Mouse (Mus musculus): ENCODE measurements around the gene Tsc22d1.

The Tsc22d1 gene

DNA sequence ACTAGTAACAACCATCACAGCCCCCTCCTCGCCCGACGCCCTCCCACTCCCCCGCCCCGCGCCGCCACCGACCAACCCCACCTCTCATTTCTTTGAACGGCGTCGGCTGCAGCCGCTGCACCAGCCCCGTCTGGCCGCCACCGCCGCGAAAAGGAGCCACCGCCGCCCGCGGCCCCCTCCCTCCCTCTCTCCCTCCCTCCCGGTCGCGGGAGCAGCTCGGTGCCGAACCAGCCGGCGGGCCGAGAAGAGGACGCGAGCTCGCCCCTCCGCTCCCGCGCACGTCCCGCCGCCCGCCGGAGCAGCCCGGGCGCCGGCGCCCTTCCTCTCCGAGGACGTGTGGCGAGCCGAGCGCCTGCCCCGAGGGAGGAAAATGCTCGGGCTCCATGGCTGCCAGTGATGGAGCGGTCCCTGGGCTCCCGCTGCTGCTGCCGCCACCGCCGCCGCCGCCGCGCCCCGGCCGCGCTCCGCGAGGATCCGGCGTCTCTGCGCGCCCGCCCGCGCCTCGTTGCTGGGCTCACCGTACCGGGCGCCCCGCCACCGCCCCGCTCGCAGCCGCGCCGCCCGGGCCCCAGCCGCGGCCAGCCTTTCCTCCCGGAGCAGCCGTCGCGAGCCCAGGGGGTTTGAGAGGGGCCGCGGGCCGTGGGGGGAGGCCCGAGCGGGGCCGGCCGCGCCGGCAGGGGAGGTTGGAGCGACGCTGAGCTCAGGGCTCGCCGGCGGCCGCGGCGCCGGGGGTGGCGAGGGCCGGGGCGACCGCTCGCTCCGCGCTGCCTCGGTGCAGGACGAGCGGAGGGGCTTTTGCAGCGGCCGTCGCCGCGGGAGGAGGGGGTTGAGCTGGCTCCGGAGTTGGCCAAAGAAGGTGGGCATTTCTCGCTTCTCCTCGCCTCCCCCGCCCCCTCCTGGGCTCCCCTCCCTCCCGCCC is at the start of gene Tsc22d1:
Tsc22d1 (plus strand) TSS at position 100 of the 919 bp plus-strand sequence.
- DNase-seq: peak; percentile 74

DNA sequence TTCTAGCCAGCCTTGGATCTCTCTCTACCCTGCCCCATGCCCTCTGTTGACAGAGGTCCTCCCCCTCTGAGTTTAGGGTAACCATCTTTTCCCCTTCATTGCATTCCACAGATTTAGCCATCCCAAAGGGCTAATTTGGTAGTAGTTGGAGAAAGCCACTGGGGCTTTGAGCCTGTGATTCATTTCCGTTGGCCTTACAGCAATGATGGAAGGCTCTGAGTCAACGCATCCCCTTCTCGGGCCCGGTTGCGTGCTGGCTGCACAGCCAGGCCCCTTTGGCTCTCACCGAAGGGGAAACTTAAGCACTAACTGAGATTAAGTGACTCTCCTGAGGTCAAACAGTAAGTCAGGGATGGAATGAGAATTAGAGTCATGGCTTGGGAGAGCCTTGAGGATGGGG is 41.1 kb upstream of the Tsc22d1 start:
- no peak for DNase-seq

DNA sequence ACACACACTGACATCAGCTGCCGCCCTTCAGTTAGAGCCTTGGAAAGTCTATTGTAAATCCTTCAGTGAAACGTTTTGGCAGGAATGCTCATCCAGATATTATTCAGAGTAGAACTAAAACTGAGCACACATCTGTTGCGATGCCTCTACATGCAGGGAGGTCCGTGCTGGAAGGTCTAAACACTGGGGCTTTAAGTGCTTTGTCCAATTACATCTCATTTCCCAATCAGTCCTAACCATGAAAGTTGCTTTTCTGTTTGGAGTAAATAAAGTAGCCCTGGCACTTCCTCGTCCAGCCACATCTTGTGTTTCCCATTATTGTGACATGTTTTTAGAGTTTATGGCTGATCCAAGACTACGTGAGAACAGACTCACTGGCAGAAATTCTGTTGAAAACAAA is 40.2 kb upstream of the Tsc22d1 start:
- no peak for DNase-seq

DNA sequence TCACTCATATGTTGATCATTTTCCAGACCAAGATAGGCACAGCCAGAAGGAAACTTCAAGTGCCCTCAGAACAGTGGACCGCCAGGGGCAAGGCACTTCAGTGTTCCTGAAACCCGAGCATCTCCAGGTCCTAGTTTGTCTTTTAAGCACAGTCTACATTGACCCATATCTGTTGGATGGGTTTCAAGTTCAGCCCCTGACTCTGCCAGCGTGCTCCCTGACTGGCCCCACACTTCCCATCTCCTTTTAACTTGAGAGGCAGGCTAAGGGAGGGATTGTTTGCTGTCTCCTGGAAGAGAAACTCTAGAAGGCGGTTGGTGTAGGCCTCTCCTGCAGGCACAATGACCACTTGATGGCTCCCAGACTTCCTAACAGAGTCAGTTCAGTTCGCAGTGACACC is 38.2 kb upstream of the Tsc22d1 start:
- DNase-seq: no peak

DNA sequence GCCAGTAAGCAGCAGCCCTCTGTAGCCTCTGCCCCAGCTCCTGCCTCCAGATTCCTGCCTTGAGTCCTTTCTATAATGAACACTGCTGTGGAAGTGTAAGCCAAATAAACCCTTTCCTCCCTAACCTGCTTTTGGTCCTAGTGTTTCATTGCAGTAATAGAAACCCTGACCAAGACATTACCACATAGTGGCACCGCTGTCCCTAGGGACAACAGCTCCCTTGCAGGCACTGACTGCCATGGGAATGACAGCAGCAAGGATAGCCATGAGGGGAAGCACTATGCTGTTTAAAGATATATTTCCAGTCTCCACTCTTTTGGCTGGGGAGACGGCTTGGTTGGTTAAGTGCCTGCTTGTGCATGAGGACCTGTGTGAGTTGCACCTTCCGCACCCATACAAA is 35.4 kb upstream of the Tsc22d1 start:
- DNase-seq: no peak

DNA sequence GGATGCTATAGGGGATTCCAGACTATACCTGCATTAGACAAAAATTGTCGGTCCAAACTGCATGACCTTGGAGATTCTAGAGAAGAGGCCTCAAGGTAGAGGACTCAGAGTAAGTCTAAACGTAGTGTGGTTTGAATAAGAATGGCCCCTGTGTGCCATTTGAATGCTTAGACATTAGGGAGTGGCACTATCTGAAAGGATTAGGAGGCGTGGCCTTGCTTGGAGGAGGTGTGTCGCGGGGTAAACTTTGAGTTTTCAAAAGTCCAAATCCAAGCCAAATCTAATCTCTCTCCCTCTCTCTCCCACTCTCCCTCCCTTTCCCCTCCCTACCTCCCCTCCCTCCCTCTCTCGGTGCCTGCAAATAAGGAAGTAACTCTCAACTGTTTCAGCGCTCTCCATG is 26.7 kb upstream of the Tsc22d1 start:
- DNase-seq: no peak

DNA sequence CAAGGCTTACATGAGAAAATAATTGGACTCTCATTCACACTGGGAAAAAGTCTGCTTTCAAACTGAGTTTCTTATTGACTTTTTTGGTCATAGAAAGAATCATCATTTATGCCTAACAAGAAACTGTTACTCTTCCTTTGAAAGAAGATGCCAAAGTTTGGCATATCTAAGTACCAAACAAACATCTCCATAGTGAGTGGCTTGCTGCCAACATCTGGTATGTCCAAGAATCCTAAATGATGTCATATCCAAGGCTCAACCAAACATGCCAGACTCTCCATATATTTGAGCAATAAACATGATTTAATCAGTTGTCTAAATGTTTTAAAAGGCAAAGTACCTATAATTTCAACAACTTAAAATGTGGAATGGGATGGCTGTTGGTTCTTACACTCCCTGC is 16.5 kb upstream of the Tsc22d1 start:
- DNase-seq: no peak

DNA sequence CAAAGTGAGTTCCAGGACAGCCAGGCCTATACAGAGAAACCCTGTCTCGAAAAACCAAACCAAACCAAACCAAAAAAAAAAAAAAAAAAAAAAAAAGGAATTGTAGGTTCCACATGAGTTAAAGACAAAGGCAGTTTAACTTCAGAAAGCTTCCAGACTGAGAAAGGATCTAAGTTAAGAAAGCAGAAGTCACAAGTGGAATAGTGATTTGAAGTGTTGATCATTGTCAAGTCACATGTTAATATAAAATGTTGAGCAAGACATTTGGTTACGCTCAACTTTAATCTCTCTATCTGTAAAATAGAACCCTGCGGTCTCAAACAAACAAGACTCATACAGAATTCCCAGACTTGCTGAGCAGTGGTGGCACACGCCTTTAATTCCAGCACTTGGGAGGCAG is 12.2 kb upstream of the Tsc22d1 start:
- no peak for DNase-seq

DNA sequence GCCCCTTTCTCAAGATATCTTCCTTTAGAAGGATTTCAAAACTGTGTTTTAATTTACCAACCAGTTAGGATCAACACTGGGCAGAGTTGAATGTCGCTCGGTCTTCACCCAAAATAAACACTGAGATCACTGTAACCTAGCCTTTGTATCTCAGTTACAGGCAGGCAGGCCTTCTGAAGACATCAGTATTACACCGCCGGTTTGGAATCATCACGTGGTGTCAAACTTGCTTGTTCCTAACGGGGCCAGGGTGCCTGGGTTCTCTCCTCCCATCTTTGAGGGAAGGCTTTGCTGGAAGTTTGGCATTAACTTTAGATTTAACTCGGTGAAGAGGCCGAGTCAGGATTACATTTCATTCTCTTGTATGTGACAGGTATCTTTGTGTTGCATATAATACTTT is 5.7 kb upstream of the Tsc22d1 start:
- no peak for DNase-seq

DNA sequence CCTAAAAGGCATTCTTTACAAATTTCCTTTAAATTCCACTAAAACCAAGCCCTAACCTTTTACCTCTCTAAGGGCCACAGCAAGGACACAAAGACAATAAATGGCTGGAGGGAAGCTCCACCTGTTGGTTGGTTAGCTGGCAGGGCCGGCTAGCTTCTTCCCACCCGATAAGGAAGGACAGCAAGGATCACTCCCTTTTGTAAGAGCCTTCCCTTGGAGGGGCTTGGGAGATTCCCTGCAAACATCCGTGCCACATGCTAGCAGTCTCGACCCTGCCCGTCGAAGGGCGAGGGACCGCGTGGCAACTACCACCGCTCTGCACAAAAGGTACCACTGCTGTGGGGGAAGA is 1.0 kb upstream of the Tsc22d1 start:
- no peak for DNase-seq

DNA sequence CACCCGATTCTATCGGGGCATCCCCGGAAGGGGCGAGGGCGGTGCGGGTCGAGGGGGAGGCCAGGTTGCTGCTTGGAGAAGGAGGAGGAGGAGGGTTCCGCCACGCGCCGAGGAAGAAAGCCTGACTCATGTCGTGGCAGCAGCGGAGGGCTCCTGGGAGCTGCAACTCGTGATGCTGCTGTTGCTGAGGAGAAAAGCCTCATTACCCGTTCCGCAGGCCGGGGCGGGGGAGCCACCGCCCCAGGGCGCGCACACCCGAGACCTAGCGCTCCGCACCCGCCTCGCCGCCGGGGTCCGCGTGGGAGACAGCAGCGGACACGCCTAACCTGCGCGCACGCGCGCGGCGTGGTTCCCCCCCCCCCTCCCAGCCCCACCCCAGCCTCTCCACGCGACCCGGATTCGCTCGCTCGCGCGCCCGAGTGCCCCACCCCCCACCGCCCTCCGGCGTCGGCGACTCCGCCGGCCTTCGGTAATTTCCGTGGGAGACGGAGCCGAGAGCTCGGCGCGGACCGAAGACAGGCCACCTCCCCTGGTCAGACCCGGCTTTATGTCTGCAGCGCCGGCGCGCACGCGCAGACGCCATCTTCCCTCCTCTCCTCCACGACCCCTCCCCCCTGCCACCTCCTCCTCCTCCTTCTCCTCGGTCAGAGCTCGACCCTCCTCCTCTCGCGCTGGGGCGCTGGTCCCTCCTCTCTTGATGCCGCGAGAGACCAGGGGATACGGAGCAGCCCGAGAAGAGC is 469 bp upstream of the Tsc22d1 start:
- peak; percentile 95 for DNase-seq

DNA sequence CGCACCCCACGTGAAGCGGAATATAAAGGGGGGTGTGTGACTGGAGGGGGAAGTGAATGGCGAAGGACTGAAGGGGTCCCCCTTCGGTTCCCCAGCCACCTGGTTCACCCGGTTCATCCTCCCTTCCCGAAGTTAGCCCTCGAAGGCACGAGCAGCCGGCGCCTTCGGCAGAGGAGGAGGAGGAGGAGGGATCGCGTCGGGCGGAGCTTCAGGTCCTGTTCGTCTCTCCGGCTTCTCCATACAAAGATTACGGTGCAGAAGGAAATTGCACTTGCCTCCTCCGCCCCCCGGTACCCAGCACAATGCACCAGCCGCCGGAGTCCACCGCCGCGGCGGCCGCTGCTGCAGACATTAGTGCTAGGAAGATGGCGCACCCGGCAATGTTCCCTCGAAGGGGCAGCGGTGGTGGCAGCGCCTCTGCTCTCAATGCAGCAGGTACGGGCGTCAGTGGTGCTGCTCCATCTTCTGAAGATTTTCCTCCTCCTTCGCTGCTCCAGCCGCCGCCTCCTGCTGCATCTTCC is 1.1 kb downstream of the Tsc22d1 start:
- peak; percentile 66 for DNase-seq

DNA sequence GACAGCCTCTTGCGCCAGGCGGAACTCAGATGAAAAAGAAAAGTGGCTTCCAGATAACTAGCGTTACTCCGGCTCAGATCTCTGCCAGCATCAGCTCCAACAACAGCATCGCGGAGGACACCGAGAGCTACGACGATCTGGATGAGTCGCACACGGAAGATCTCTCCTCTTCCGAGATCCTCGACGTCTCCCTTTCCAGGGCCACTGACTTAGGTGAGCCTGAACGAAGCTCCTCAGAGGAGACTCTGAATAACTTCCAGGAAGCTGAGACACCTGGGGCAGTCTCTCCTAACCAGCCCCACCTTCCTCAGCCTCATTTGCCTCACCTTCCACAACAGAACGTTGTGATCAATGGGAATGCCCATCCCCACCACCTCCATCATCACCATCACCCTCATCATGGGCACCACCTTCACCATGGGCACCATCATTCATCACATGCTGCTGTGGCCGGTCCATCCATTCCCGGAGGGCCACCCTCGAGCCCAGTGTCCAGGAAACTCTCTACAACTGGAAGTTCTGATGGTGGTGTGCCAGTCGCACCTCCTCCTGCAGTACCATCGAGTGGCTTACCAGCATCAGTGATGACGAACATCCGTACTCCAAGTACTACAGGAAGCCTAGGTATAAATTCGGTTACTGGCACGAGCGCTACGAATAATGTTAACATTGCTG is 1.7 kb downstream of the Tsc22d1 start:
- DNase-seq: no peak

DNA sequence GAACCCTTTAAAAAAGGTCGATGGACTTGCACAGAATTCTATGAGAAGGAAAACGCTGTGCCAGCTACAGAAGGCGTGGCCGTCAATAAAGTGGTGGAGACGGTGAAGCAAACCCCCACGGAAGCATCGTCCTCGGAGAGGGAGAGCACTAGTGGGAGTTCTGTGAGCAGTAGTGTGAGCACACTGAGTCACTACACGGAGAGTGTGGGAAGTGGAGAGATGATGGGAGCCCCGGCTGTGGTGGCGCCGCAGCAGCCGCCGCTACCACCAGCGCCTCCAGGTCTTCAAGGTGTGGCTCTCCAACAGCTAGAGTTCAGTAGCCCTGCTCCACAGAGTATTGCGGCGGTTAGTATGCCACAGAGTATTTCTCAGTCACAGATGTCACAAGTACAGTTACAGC is 2.6 kb downstream of the Tsc22d1 start:
- DNase-seq: no peak

DNA sequence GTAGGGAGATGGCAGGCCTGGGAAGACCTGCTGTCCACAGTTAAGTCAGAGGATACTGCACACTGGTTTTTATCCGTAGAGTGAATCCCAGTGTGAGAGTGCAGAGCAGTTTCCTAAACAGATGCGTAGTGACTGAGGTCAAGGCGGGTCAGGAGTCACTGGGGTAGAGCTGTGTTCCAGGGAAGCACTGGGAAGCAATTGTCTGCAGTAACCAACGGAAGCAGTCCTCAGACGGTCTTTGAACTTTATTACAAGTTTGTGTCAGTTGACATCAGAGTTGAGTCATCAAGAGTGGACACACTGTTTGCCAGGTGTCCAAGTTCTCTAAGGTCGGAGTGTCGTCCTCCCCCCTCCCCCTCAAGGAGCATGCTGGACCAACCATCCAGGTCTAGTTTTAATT is 6.0 kb downstream of the Tsc22d1 start:
- DNase-seq: no peak

DNA sequence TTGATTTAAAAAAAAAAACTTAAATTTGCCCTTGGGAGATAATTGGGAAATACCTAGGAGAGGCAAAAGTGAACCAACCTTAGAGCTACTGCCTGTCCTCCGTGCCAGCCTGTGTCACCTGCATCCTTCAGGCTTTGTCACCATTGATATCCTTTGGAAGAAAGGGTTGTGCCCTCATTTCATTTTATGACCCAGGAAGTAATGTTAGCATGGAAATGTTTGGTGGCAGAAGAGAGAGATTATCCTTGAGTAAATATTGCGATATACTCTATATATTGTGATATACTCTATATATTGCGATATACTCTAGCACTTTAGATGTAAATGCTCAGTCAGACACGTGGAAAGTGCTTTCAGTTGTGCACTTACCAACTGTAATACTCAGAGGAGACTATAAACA is 6.4 kb downstream of the Tsc22d1 start:
- no peak for DNase-seq

DNA sequence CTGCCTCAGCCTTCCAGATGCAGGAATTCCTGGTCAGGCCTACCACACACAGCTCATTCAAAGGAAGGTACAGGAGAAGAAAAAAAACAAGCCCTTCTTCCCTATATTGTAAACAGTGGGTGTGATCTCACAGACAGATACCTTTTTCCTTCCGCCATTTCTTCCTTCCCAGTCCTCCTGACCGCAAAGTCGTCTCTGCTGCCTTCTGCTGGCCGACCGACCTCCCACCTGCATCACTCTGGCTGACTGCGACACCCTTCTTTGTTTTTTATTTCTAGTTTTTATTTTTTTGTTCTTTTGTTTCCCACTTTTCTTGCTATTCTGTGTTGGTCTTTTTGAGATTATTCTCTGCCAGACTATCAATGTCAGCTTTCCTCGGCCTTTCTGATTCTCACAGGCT is 10.7 kb downstream of the Tsc22d1 start:
- peak; percentile 47 for DNase-seq

DNA sequence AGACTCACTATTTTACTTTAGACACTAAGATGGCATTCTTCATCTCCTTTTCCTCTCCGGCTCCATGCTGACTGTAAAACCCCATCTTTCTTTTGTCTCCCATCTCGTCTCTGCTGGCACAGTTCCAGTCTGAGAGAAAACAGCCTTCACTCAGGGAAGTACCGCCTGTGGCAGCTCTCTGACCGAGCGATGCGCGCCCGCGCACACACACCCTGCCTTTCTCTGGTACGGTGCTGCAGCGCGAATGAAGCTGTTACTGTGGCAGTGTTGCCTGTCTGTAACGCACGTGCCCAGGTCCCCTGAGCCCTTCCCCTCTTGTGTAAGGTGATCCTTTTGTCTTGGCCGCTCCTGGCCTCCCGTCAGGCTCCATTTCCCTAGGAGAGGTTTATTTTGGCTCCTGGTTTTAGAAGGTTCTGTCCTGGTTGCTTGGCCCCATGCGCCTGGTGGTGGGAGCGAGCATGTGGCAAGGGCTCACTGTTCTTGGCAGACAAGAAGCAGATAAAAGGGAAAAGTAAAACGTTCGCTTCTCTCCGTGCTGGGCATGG is 11.3 kb downstream of the Tsc22d1 start:
- no peak for DNase-seq

DNA sequence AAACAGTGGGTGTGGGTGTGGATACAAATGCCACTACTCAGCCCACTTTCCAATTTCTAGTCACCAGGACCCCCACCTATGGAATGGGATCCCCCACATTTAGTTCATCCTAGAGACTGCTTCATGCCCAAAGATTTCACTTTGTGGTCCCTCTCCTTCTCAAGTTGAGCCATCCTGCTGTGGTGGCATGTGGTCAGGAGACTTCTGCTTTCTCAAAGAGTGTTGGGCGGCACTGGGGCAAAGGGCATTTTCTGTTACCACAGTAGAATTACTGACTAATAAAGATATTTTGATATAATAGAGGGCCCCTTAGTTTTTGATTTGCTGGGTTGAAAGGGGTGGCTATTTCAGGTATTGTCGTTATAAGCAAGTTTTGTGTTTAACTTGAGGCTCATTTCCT is 14.1 kb downstream of the Tsc22d1 start:
- DNase-seq: no peak

DNA sequence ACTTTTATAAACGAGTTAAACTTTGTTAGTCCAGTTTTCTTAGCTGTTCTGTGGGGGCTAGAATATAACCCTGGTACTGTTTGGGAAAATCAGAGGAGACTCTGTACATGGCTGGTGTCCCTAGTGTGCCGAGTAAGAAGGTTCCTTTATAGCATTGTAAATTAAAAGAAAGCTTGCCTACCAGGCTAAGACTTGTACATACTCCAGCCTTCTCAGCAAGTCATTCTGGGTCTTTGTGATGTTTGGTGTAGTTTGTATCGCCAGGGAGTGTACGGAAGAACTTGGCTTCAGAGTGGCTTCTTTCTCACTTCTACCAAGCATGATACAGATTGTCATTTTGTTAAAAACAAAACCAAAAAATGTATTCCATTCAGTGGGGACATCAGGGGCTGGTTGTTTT is 17.2 kb downstream of the Tsc22d1 start:
- no peak for DNase-seq

DNA sequence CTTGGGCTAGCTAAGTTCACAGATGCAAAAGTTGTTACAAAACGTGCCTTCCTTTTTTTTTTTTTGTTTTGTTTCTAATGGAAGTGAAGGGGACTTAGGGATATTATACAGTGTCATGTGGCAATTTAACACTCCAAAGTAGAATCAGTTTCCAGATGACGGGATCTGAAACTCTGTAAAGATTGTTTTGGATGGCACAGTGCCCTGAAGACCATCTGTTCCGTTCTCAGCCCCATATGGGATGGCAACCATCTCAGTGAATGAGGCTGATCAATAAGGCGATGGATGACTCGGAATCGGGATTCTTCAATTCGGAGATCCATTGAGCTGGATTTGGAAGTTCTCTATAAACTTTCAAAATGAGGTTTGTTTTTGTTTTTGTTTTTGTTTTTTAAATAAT is 17.6 kb downstream of the Tsc22d1 start:
- DNase-seq: no peak

DNA sequence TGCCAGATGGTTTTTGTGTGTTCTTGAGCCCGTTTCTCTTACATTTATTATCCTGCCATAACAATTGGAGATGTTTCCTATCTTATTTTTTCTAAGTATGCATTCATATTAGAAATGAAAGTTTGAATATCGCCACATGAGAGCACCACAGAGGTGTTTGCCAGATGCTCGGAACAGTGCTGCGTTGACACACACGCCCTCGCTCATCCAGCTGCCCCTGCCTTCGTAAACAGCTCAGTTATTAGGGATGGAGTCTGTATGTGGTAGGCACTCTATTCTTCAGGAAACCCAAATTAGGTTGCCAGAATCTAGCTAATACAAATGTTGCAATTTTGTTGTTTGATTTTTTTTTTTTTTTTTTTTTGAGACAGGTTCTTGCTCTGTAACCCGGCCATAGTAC is 18.1 kb downstream of the Tsc22d1 start:
- no peak for DNase-seq

DNA sequence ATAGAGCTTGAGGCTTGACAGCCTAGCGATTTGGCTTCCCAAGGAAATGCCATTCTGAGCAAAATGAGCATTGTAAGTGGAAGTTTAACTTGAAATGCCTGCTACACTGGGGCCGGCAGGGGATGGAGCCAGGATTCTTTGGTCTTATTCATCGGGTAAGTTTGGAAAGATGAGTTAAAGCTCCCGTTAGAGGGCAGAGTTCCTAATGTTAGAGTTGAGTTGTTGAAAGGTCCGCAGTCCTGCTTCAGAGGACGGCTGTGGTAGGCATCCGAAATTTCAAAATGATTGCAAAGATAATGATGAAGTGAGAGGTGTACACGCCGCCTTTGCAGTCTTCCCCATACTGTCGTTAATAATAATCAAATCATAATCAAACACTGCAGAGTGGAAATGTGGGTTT is 27.4 kb downstream of the Tsc22d1 start:
- no peak for DNase-seq
